Mouse (Mus musculus) brain, adult 2 months (tissue): Measurements from ENCODE around the gene Efr3b.

Experiments
- DNase-seq: peaks from one replicate; pipeline ENCODE4 v3.0.0; 2011; ENCODE audit warnings: low read depth, low spot score

The Efr3b gene

DNA sequence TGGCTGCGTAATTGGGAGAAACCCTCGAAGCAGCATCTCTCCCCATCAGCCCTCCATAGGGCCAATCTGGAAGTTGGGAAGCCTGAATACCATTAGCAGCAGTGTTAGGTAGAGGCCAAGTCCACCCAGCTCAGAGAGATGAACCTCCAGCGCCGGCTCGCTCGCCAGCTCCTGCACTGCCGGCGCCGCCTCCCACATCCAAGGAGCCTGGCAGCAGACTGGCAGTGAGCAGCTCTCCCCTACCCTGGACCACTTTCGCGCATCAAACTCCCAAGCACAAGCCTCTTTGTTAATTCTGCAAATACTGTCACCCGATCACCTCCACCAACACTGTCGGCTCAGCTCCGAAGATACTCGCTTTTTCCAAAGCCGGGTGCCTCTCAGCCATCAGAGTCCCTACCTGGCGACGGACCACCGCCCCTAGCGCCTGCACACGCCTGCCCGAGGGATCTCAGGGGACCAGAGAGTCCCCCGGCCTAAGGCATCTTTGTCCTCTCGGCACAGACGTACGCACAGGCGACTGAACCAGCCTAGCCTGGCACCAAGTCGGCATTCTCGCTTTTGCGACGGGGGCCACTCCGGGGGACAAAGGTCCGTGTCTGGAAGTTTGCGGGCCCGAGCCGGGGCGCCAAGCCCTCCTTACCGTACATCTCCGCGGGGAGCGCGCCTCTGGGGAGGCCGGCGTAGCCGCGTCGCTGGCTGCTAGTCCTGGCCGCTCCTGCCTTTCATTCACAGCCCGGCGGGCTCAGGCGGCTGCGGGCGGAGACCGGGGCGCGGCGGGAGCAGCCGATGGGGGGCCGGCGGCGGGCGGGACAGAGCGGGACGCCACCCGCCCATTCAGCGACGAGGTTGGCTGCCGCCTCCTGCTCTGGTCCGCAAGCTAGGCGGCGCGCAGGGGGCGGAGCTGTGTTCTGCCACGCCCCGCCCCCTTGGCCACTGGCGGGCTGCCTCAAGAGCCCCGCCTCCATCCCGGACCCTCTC lies at the start of gene Efr3b:
TSS of gene Efr3b (minus strand) at position 855 of the 981 bp plus-strand sequence.
- peak; percentile 96 for DNase-seq

DNA sequence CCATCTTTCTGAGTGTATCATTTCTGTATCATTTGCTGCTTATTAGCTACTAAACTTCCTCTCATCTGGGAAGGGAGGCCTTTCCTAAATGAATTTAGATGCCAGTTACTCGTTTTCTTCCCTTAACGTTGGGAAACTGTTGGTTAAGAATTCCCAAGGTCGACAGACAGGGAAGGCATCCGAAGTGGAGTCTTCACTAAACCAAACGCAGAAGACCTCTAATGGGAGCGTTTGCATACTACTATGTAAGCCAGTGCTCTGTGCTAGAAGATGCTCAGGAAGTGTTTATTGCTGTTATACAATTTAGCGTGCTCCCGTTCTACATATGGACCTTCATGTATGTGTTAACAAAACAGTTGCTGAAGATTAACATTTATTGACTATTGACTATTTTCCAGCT lies 44.7 kb upstream of the Efr3b start:
- peak; percentile 40 for DNase-seq

DNA sequence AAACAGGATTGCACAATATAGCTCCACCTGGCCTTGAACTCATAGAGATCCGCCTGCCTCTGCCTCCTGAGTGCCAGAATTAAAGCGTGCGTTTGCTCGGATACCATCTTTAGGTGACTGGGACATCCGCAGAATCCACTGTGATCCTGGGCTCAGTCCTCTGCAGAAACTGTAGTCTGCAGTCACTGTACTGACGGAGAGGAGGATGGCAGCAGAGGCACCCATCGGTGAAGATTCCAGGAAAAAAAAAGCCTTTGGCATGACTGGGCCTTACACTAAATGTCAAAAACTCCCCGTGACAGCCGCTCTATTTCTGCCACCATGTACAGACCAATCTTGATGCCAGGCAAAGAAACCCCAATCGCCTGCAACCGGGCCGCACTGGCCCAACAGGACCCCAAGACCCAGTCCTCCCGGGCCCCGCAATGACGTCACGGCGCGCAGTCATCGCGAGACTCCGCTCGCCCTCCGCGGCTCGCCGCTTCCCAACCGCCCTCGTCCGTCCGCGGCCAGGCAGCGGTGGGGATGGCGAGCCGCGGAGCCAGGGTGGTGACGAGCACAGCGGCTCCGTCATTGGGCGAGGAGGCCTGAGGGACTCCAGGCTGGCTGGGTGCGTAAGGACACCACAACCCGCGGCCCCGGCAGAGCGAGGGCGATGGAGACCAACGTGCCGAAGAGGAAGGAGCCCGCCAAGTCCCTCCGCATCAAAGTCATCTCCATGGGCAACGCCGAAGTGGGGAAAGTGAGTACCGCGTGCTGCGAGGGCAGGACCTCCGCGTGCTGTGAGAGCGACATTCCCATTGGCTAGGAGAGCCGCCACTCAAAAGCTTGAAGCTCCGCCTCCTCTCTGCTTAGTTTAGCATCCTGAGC lies 43.7 kb upstream of the Efr3b start, which contains the start of gene Dnajc27:
TSS of gene Dnajc27 (plus strand) at position 452 of the 870 bp plus-strand sequence.
- peak; percentile 99 for DNase-seq

DNA sequence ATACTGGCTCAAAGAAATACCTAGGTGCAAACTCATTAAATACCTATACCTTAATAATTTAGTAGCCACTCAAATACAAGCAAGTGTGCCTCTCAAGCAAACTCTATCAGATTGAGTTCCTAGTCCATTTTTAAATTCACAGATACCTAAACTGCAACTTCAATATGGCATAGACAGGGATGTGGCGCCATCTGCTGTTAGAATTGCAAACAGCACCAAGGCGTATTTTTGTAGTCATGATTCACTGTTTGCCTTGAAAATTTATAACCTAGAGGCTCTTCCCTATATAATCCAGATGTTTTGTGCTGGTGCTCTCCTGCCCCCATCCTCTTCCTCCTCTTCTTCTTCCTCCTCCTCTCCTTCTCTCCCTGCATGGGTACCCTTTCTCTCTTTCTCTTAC lies 41.6 kb upstream of the Efr3b start:
- peak; percentile 89 for DNase-seq

DNA sequence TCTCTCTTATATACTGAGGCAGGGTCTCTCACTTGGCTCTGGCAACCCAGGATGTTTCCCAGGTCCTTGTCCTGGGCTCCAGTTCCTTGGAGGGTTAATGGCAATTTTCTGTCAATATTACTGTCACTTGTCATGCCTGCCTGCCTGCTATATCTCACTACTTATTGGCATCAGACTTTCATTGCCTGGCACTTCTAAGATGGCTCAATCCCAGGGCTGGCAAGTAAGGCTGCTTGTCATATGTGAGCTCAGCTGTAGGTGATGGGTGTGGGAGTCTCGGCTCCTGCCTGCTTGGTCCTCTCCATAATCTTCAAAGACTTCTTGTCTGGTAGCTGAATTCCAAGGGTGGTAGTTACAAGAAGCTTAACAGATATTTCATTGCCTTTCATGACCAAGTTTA lies 39.4 kb upstream of the Efr3b start:
- DNase-seq = peak; percentile 54

DNA sequence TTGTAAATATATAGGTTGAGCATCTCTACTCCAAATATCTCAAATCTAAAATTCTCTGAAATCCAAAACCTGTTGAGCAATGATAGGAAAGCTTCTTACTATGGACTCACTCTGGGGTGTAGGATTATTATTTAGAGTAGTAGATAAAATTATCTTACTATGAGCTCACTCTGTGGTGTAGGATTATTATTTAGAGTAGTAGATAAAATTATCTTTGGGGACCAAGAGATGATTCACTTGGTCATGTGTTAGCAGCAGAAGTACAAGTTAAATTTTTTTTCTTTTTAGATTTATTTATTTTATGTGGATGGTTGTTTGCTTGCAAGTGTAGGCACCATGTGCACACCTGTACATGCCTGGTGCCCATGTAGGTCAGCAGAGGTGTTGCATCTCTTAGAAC lies 37.7 kb upstream of the Efr3b start:
- no peak for DNase-seq

DNA sequence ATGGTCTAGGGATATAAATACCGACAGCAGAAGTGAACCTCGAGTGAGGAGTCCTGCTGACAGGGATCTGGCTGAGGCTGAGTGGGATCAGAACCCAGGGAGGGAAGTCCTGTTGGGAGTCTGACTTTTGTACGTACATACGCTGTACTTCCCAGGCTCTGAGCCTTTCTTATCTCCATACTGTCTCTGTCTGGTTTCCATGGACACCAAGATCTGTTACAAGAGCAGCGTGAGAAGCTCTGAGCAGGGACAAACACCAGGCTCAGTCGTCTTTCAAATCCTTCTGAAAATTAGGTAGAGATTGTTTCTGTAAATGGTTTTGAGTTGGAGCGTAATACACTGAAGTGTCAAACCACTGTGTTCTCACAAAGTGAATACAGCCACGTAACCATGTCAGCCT lies 36.7 kb upstream of the Efr3b start:
- peak; percentile 63 for DNase-seq

DNA sequence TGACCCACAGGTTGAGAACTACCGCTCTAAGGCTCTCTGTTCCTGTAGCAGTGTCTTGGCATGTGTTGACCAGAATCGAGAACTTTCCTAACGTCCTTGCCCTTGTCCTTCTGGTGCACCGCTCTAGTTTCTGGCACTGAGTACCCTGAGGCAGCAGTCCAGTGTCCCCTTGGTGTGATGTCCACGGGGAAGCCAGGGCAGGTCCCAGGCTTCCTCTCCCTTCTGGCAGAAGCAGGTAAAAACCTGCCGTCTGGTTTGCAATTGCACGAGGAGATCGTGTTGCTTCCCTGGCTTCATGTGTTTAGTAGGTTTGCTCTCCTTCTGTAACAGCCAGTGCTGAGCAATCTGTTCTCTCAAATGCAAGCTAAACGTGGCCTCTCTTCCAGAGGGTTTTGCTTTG lies 33.0 kb upstream of the Efr3b start:
- DNase-seq = peak; percentile 62

DNA sequence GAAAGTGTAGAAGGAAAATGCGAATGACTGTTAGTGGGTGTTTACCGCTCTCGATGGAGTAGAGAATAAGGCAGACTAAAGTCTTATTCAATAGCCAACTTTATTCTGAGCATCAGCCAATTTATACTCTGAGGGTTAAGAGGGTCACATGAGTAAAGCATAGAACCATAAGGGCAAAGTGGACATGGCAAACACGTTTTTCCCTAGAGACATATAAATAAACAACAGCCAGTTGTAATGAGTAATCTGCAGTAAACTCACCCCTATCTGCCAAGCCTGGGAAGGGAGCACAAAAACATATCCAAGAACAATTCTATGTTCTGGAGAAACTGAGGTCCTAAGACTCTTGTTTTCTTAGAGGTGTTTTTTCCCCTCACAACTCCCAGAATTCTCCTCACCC lies 29.8 kb upstream of the Efr3b start:
- DNase-seq = no peak

DNA sequence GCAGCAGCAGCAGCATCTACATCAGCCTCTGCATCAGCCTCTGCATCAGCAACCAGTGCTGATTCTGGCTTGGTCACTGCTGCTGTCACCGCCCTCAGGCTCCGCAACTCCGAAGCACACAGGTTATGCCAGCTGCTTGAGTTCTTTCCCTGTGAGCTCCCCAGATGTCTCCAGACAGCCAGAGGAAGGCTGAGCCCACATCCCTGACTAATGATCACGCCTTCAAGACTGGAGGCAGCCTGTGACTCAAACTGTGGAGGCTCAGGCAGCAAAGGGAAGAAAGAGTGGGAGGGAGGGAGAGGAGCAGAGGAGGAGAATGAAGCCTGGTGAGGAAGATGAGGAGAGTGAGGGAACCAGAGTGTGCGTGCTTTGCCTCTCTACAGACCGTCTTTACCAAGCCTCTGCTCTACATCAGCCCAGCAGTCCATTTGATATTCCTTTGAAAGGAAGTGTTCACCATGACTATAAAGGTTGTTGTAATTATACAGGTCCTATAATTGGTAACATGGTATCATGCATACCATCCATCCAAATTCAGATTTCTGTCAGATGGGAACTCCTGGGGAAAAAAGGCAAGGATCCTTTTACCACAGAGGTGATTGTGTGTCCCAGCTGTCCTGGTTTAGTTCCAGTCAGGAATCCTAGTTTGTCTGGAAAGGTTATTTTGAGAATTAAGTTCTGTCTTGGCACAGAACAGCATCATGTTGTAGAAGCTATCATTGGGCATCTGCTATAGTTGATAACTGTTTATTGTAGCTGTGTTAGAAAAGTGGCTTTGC lies 28.2 kb upstream of the Efr3b start:
- DNase-seq = peak; percentile 95

DNA sequence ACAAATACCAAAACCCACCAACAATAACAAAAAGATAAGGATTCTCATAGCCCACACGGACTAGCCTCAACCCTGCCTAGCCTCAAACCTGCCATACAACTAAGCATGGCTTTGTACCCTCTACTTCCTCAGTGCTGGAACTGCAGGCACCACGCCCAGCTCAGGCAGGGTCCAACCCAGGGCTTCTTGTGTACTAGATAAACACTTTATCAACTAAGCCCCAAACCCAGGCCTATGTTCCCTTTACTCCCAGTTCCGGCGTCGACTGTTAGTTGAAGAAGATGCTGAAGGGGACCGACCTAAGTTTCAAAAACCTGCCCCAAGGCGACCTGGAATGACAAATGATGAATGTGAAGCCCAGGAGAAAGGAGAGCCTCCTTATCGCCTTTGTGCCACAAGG lies 27.2 kb upstream of the Efr3b start:
- DNase-seq = no peak

DNA sequence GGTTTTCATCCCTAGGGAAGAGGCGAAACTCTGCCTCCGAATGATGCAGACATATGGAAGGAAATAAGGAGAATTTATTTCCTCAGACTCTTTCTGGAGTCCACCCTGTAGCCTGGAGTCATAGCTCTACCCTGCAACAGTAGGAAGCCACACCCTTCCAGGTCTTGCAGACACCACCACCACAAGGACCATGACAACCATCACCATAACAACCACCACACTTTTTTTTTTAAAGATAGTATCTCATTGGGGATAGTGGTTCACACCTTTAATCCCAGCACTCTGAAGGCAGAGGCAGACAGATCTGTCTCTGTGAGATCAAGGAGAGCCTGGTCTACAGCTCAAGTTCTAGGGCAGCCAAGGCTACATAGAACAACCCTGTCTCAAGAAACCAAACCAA lies 26.8 kb upstream of the Efr3b start:
- DNase-seq = no peak

DNA sequence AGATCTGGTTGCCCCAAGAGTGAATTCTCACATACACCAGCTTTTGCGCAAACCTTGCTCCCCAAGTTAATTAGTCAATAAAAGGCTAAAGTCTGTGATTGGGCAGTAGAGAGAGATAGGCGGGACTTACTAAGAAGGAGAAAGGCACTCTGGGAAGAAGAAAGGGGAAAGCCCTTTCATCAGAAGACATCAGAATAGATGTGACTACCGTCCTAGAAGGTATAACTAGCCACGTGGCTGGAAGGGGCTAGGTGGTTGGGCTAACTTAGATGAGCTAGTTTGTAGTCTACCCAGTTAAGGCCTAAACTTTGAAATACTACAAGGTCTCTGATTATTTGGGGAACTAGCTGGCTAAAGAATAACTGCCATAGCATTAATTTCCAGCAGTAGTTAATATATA lies 21.0 kb upstream of the Efr3b start:
- DNase-seq = no peak

DNA sequence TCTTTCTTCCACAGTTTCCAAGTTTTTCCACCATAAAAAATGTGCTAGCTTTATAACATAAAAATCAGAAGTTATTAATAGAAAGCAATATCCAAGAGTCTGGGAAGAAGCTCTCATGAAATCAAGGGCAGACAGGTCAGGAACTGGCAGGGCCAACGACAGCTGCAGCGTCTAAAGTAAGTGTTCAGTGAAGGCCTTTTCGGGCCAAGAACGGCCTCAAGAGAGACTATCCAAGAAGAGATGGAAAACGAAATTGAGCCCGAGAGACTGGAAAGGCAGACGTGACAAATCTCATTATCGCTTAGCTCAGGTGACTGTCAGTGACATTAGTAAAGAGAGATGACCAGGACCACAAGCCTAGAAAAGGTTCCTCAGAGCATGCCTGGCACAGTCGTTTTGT lies 19.6 kb upstream of the Efr3b start:
- DNase-seq = no peak

DNA sequence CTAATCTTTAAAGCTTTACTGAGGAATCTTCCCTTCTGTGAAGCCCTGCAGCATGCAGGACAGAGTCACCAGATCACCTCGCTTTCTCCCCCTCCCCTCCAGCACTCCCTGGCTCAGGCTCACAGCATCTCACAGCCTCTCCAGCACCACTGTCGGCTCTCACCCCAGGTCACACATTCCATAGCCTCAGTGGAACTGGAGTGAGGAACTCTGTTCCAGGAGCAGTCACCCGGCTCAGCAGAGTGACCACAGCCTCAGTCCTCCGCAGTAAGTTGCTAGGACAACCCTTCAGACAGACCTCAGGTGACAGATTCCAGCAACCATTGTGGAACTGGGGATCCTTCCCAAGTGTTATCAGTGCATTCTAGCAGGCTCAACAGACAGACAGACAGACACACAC lies 16.1 kb upstream of the Efr3b start:
- DNase-seq = no peak

DNA sequence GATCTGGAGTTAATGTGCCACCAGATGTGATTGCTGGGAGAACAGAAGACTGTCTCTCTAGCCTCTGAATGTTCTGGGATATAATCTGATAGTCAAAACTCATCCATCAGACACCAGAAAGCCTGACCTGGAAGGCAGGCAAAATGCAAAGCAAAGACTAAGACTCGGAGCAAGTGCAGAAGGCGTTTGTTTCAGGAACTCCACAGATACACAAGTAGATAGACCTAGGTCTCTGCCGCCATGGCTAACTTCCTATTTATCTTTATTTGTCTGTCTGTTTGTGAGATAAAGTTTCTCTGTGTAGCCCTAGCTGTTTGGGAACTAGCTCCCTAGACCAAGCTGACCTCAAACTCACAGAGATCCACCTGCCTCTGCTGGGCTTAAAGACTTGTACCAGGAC lies 14.9 kb upstream of the Efr3b start:
- DNase-seq = no peak

DNA sequence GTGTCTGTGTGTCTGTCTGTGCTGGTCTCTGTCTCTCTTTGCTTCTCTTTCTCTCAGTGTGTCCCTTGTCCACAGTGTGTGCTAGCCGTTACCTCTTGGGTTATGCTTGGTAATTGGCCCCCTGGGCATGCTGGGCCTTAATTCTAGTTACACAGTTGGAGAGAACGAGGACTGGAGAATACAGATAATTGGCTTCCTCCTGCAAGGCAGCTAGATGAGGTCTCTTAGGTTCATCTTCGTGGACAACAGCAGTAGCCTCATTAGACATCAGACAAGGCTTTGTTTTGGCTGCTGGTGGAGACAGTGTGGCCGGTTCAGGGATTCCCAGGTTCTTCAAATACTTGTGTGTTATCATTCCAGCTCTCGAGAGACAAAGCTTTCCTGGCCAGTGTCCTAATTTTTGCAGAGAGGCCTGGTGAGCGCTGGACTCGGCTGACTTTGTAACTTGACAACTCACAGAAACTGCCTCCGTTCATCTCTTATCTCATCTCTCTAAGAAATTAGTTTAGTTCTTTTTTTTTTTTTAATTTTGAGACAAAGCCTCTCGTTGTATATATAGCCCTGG lies 12.2 kb upstream of the Efr3b start:
- peak; percentile 25 for DNase-seq

DNA sequence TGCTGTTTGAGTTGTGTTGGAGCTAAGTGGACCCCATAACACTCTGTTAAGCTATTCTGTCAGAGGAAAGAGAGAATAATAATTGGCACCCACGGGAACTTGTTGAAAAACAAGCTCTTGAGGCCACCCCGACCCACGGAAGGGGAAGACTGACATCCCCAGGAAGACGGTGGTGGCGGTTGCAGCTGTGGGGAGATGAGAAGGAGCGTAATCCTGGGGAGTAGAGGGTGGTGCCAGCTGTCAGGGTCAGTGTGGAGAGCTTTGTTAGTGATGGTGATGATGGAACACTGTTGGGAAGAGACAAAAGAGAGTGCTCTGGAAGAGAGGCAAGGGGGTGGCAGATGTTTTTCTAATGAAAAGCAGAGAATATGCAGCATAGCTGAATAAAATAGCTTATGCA lies 9.3 kb upstream of the Efr3b start:
- peak; percentile 28 for DNase-seq

DNA sequence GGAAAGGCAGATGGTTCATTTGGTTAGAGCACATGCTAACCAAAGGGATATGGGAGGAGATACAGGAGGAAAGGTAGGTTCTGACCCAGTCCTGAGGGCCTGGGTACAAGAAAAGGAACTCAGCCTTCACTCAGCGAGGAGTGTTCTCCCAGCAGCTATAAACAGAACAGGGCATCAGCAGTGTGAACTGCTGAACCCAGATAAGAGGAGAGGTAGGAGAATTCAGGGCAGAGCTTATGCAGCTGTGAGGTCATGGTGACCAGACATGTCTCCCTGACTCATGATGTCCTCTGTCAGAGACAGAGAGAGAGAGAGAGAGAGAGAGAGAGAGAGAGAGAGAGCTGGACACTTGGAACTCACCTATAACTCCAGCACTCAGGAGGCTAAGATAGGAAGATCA lies 7.3 kb upstream of the Efr3b start:
- no peak for DNase-seq

DNA sequence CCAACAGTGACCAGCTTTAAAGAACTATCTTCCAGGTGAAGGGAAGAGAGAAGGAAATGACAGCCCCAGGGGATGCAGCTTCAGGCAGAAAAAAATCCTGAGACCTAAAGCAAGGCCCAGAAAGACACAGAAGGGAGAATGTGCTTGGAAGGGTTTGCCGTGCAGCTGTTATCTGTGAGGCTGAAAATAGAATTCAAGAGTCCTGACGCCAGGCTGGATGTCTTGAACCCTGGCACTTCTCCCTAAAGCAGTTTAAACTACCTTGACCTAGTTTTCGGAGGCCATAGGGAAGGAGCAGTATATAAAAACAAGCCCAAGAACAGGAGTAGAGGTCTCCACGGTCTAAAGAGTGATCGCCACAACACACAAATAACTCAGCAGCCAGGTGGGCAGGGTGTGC lies 3.7 kb upstream of the Efr3b start:
- no peak for DNase-seq

DNA sequence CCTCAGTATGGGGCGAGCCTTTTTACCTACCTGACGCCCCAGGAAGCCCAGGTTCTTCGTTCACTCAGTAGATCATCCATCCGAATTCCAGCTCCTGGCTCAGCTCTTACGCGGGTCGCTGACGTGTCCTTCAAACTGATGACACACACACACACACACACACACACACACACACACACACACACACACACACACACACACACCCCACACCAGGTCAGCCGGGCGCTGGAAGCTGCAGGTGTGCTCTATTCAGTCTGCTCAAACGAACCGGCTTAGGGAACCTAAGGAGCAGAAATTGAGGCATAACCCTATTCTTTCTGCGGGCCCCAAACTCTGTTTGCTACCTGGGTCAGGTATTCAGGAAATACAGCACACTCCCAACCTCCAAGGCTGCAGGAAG lies 331 bp upstream of the Efr3b start:
- no peak for DNase-seq
